Mouse (Mus musculus) lung, adult 2 months (tissue): Measurements from ENCODE around the gene Ndufs7.

Experiments used
- CTCF ChIP-seq: fragments of 200-500 bp; IDR thresholded peaks from 2 replicates; pipeline ENCODE4 v1.5.1; 2011; ENCODE audit warnings: mild to moderate bottlenecking, low read length, control low read depth; ENCODE audit not compliant: insufficient read depth
- POLR2A ChIP-seq: fragments of 200-500 bp; IDR thresholded peaks from 2 replicates; pipeline ENCODE4 v1.6.1; 2011; ENCODE audit warnings: low read depth, mild to moderate bottlenecking, control low read depth, low read length, borderline replicate concordance; ENCODE audit errors: extremely low read depth

GRCm38 (mm10) chr10:80265149-80265486 is 16.2 kb downstream of the Ndufs7 start:
- TF ChIP-seq POLR2A (no peak), CTCF (no peak)
